Mouse (Mus musculus): ENCODE measurements around the gene Iqgap3. TPM values are rescaled to one million over a fixed set of nuclear protein-coding genes. Genes with fewer than 3 reads are reported as not detected.

Gene Iqgap3
- under 1 TPM; 0.15 to 0.20 TPM for total RNA-seq (2021)
- long read RNA-seq, experiment 1 = 0 reads
- long read RNA-seq, experiment 2, partial matches to known transcripts = 0 of 1 reads
- long read RNA-seq, experiment 2, other reads (novel, unspliced or antisense) = 1 of 1 reads

- peak within 1 kb of the TSS; percentile 85 for H3K27ac ChIP-seq
- H3K4me3 ChIP-seq = peak within 1 kb of the TSS; percentile 62
- no peak for TF ChIP-seq CTCF (IDR thresholded peaks at IDR 0.05)
- intact Hi-C loops (cut with DNase I) = no loop called here
- DNase-seq = peak; percentile 95
Observed at GRCm38 (mm10) chr3:88081345-88082223, at the start of gene Iqgap3. Iqgap3 (plus strand) TSS chr3:88081971.

GRCm38 (mm10) chr3:88033506-88033905 is 48.3 kb upstream of the Iqgap3 start:
- Histone ChIP-seq H3K27ac (no peak overlapping the region), H3K4me3 (no peak overlapping the region)
- TF ChIP-seq CTCF (IDR thresholded peaks at IDR 0.05) = no peak
- intact Hi-C loops (cut with DNase I) = no loop called here
- DNase-seq = no peak

GRCm38 (mm10) chr3:88035561-88036293 is 46.0 kb upstream of the Iqgap3 start:
- H3K27ac ChIP-seq = no peak overlapping the region
- intact Hi-C loops (cut with DNase I) = no loop called here
- no peak overlapping the region for H3K4me3 ChIP-seq
- no peak for DNase-seq
- no peak for TF ChIP-seq CTCF (IDR thresholded peaks at IDR 0.05)

GRCm38 (mm10) chr3:88042661-88043421 is 38.9 kb upstream of the Iqgap3 start, which contains the start of gene Gpatch4:
Gpatch4 (plus strand) TSS chr3:88043108.
- peak; percentile 88 for DNase-seq
- peak within 1 kb of the TSS; percentile 84 for H3K27ac ChIP-seq
- H3K4me3 ChIP-seq = peak within 1 kb of the TSS; percentile 89
- no peak for TF ChIP-seq CTCF (IDR thresholded peaks at IDR 0.05)
- intact Hi-C loops (cut with DNase I) = no loop called here

GRCm38 (mm10) chr3:88049532-88049931 is 32.2 kb upstream of the Iqgap3 start:
- Histone ChIP-seq H3K4me3 (no peak overlapping the region), H3K27ac (no peak overlapping the region)
- TF ChIP-seq CTCF (IDR thresholded peaks at IDR 0.05) = no peak
- intact Hi-C loops (cut with DNase I) = no loop called here
- no peak for DNase-seq

GRCm38 (mm10) chr3:88057030-88057429 is 24.7 kb upstream of the Iqgap3 start:
- DNase-seq = no peak
- H3K4me3 ChIP-seq = peak overlapping the region; percentile 96
- no peak overlapping the region for H3K27ac ChIP-seq
- intact Hi-C loops (cut with DNase I) = loop anchor here (5.0 kb wide), 1 partner anchor 35 kb away; no protein-coding TSS in a partner anchor
- TF ChIP-seq CTCF (IDR thresholded peaks at IDR 0.05) = no peak

GRCm38 (mm10) chr3:88057902-88058696 is 23.7 kb upstream of the Iqgap3 start, which contains the start of gene Naxe:
Naxe (minus strand) TSS chr3:88058495.
- peak; percentile 92 for DNase-seq
- intact Hi-C loops (cut with DNase I) = loop anchor here (5.0 kb wide), 1 partner anchor 36 kb away; no protein-coding TSS in a partner anchor
- Histone ChIP-seq H3K4me3 (peak within 1 kb of the TSS; percentile 96), H3K27ac (peak within 1 kb of the TSS; percentile 90)
- no peak for TF ChIP-seq CTCF (IDR thresholded peaks at IDR 0.05)

- no peak for DNase-seq
- H3K4me3 ChIP-seq = no peak overlapping the region
- no peak overlapping the region for H3K27ac ChIP-seq
- intact Hi-C loops (cut with DNase I) = no loop called here
- TF ChIP-seq CTCF (IDR thresholded peaks at IDR 0.05) = no peak
Observed at GRCm38 (mm10) chr3:88068386-88068785, 13.4 kb upstream of the Iqgap3 start.

GRCm38 (mm10) chr3:88071783-88072182 is 10.0 kb upstream of the Iqgap3 start:
- no peak overlapping the region for H3K4me3 ChIP-seq
- H3K27ac ChIP-seq = no peak overlapping the region
- intact Hi-C loops (cut with DNase I) = loop anchor here (1.0 to 5.0 kb wide), 2 partner anchors 44 to 61 kb away; partner anchors contain the start of gene Hapln2
- TF ChIP-seq CTCF (IDR thresholded peaks at IDR 0.05) = peak; percentile 95
- peak; percentile 84 for DNase-seq

GRCm38 (mm10) chr3:88073631-88074030 is 8.1 kb upstream of the Iqgap3 start:
- no peak overlapping the region for H3K4me3 ChIP-seq
- no peak overlapping the region for H3K27ac ChIP-seq
- no peak for TF ChIP-seq CTCF (IDR thresholded peaks at IDR 0.05)
- no peak for DNase-seq
- intact Hi-C loops (cut with DNase I) = loop anchor here (5.0 kb wide), 1 partner anchor 46 kb away; the partner anchor contains the start of gene Hapln2

GRCm38 (mm10) chr3:88074351-88074750 is 7.4 kb upstream of the Iqgap3 start:
- no peak overlapping the region for H3K4me3 ChIP-seq
- no peak overlapping the region for H3K27ac ChIP-seq
- no peak for TF ChIP-seq CTCF (IDR thresholded peaks at IDR 0.05)
- DNase-seq = no peak
- intact Hi-C loops (cut with DNase I) = loop anchor here (5.0 kb wide), 1 partner anchor 47 kb away; the partner anchor contains the start of gene Hapln2

Measured in gastrocnemius, adult 2 months (tissue).